Mouse (Mus musculus): ENCODE results near the gene Nme7. TPM values are rescaled to one million over a fixed set of nuclear protein-coding genes. Genes with fewer than 3 reads are reported as not detected.

Gene Nme7
- polyA plus RNA-seq, 1 experiment from 2014 or later: 64.3 TPM

GRCm38 (mm10) chr1:164474310-164474709 lies 170.4 kb downstream of the Nme7 start:
- H3K36me3 ChIP-seq (ENCODE audit: insufficient read depth, low read length): no peaks in the 10 kb centered on the region
- 87% methylated on average over 6 of the region's 6 CpGs for WGBS
- H3K27me3 ChIP-seq (ENCODE audit: insufficient read depth, low read length): no peaks in the 10 kb centered on the region
- H3K9ac ChIP-seq (replicated peaks; ENCODE audit: low read length): no peak overlapping the region
- H3K27ac ChIP-seq (ENCODE audit: low read length): no peak overlapping the region
- H3K4me1 ChIP-seq (ENCODE audit: insufficient read depth, low read length): no peaks in the 10 kb centered on the region
- H3K4me3 ChIP-seq (ENCODE audit: low read length): no peak overlapping the region
- no peak overlapping the region for H3K4me2 ChIP-seq (replicated peaks; ENCODE audit: low read depth, low read length)
- no peak for ATAC-seq (ENCODE audit: low FRiP score, low TSS enrichment)
- no peaks in the 10 kb centered on the region for H3K9me3 ChIP-seq (ENCODE audit: low read length)

GRCm38 (mm10) chr1:164474778-164475511 lies 171.0 kb downstream of the Nme7 start:
- Histone ChIP-seq H3K36me3 (ENCODE audit: insufficient read depth, low read length) (no peaks in the 10 kb centered on the region), H3K27me3 (ENCODE audit: insufficient read depth, low read length) (no peaks in the 10 kb centered on the region), H3K4me2 (replicated peaks; ENCODE audit: low read depth, low read length) (no peak overlapping the region), H3K27ac (ENCODE audit: low read length) (no peak overlapping the region), H3K4me3 (ENCODE audit: low read length) (no peak overlapping the region), H3K4me1 (ENCODE audit: insufficient read depth, low read length) (no peaks in the 10 kb centered on the region), H3K9ac (replicated peaks; ENCODE audit: low read length) (no peak overlapping the region), H3K9me3 (ENCODE audit: low read length) (no peaks in the 10 kb centered on the region)
- WGBS: 65% methylated on average over 7 of the region's 7 CpGs
- ATAC-seq (ENCODE audit: low FRiP score, low TSS enrichment): no peak

GRCm38 (mm10) chr1:164475895-164476294 lies 172.0 kb downstream of the Nme7 start:
- Histone ChIP-seq H3K36me3 (ENCODE audit: insufficient read depth, low read length) (no peaks in the 10 kb centered on the region), H3K27me3 (ENCODE audit: insufficient read depth, low read length) (no peaks in the 10 kb centered on the region), H3K4me1 (ENCODE audit: insufficient read depth, low read length) (no peaks in the 10 kb centered on the region), H3K4me3 (ENCODE audit: low read length) (no peak overlapping the region), H3K9me3 (ENCODE audit: low read length) (no peaks in the 10 kb centered on the region), H3K27ac (ENCODE audit: low read length) (no peak overlapping the region), H3K4me2 (replicated peaks; ENCODE audit: low read depth, low read length) (no peak overlapping the region), H3K9ac (replicated peaks; ENCODE audit: low read length) (no peak overlapping the region)
- ATAC-seq (ENCODE audit: low FRiP score, low TSS enrichment): no peak
- 80% methylated on average over 4 of the region's 4 CpGs for WGBS

- Histone ChIP-seq H3K4me3 (ENCODE audit: low read length) (no peak overlapping the region), H3K36me3 (ENCODE audit: insufficient read depth, low read length) (no peaks in the 10 kb centered on the region), H3K27ac (ENCODE audit: low read length) (no peak overlapping the region), H3K4me1 (ENCODE audit: insufficient read depth, low read length) (no peaks in the 10 kb centered on the region), H3K9ac (replicated peaks; ENCODE audit: low read length) (no peak overlapping the region), H3K4me2 (replicated peaks; ENCODE audit: low read depth, low read length) (no peak overlapping the region), H3K9me3 (ENCODE audit: low read length) (no peaks in the 10 kb centered on the region), H3K27me3 (ENCODE audit: insufficient read depth, low read length) (no peaks in the 10 kb centered on the region)
- ATAC-seq (ENCODE audit: low FRiP score, low TSS enrichment): no peak
- 86% methylated on average over 5 of the region's 5 CpGs for WGBS
Observed at GRCm38 (mm10) chr1:164480755-164481644, 177.1 kb downstream of the Nme7 start.

GRCm38 (mm10) chr1:164481645-164482354 lies 177.9 kb downstream of the Nme7 start:
- ATAC-seq (ENCODE audit: low FRiP score, low TSS enrichment): no peak
- 56% methylated on average over 9 of the region's 9 CpGs for WGBS
- Histone ChIP-seq H3K4me1 (ENCODE audit: insufficient read depth, low read length) (no peaks in the 10 kb centered on the region), H3K36me3 (ENCODE audit: insufficient read depth, low read length) (no peaks in the 10 kb centered on the region), H3K27ac (ENCODE audit: low read length) (no peak overlapping the region), H3K27me3 (ENCODE audit: insufficient read depth, low read length) (no peaks in the 10 kb centered on the region), H3K9ac (replicated peaks; ENCODE audit: low read length) (no peak overlapping the region), H3K9me3 (ENCODE audit: low read length) (no peaks in the 10 kb centered on the region), H3K4me3 (ENCODE audit: low read length) (no peak overlapping the region), H3K4me2 (replicated peaks; ENCODE audit: low read depth, low read length) (no peak overlapping the region)

GRCm38 (mm10) chr1:164482833-164483232 lies 178.9 kb downstream of the Nme7 start:
- Histone ChIP-seq H3K9ac (replicated peaks; ENCODE audit: low read length) (no peak overlapping the region), H3K4me2 (replicated peaks; ENCODE audit: low read depth, low read length) (no peak overlapping the region), H3K36me3 (ENCODE audit: insufficient read depth, low read length) (no peaks in the 10 kb centered on the region), H3K27me3 (ENCODE audit: insufficient read depth, low read length) (no peaks in the 10 kb centered on the region), H3K27ac (ENCODE audit: low read length) (no peak overlapping the region), H3K9me3 (ENCODE audit: low read length) (no peaks in the 10 kb centered on the region), H3K4me3 (ENCODE audit: low read length) (no peak overlapping the region), H3K4me1 (ENCODE audit: insufficient read depth, low read length) (no peaks in the 10 kb centered on the region)
- 91% methylated on average over 3 of the region's 3 CpGs for WGBS
- no peak for ATAC-seq (ENCODE audit: low FRiP score, low TSS enrichment)

- H3K27ac ChIP-seq (ENCODE audit: low read length): no peak overlapping the region
Observed at GRCm38 (mm10) chr1:164483728-164484127, 179.8 kb downstream of the Nme7 start.

More at GRCm38 (mm10) chr1:164483728-164484127, 179.8 kb downstream of the Nme7 start:
- Histone ChIP-seq H3K27me3 (ENCODE audit: insufficient read depth, low read length) (no peaks in the 10 kb centered on the region), H3K4me3 (ENCODE audit: low read length) (no peak overlapping the region), H3K4me2 (replicated peaks; ENCODE audit: low read depth, low read length) (no peak overlapping the region), H3K9me3 (ENCODE audit: low read length) (no peaks in the 10 kb centered on the region), H3K9ac (replicated peaks; ENCODE audit: low read length) (no peak overlapping the region), H3K4me1 (ENCODE audit: insufficient read depth, low read length) (no peaks in the 10 kb centered on the region), H3K36me3 (ENCODE audit: insufficient read depth, low read length) (no peaks in the 10 kb centered on the region)
- no peak for ATAC-seq (ENCODE audit: low FRiP score, low TSS enrichment)

Other genes starting within 250 kb of the Nme7 start
- 0.40 and 0.41 TPM in 2 replicates for gene Sell, start 242.1 kb upstream of the Nme7 start, polyA plus RNA-seq (2015; fragmentation: Nextera tagmentation; extraction: Ambion mirVana)
- gene Selp, start 188.9 kb upstream of the Nme7 start, polyA plus RNA-seq (2015; fragmentation: Nextera tagmentation; extraction: Ambion mirVana): 0.56 and 1.1 TPM in 2 replicates
- gene F5, start 152.3 kb upstream of the Nme7 start, polyA plus RNA-seq (2015; fragmentation: Nextera tagmentation; extraction: Ambion mirVana): 0.26 and 0.30 TPM in 2 replicates
- gene Slc19a2, start 55.1 kb upstream of the Nme7 start, polyA plus RNA-seq (2015; fragmentation: Nextera tagmentation; extraction: Ambion mirVana): 11.3 and 12.1 TPM in 2 replicates
- 13.9 and 14.3 TPM in 2 replicates for gene Ccdc181, start 28.5 kb upstream of the Nme7 start, polyA plus RNA-seq (2015; fragmentation: Nextera tagmentation; extraction: Ambion mirVana)
- 31.0 and 31.8 TPM in 2 replicates for gene Blzf1, start 3.4 kb downstream of the Nme7 start, polyA plus RNA-seq (2015; fragmentation: Nextera tagmentation; extraction: Ambion mirVana)
- 232 and 240 TPM in 2 replicates for gene Atp1b1, start 154.2 kb downstream of the Nme7 start, polyA plus RNA-seq (2015; fragmentation: Nextera tagmentation; extraction: Ambion mirVana)

Measured in kidney, embryonic 16.5 days (tissue).